Mouse (Mus musculus): Measurements from ENCODE around the gene Ipo9. TPM values are rescaled to one million over a fixed set of nuclear protein-coding genes. Genes with fewer than 3 reads are reported as not detected.
A peak's percentile ranks its signal among the peaks of the same experiment; 100 is the strongest.
"Not testable (repeated sequence)": the region's sequence is repeated elsewhere in the genome, so short reads cannot be mapped to it uniquely, and the experiment has no call there.

Ipo9 gene
- total RNA-seq, 1 experiment from 2014 or later, result 36.1 TPM

GRCm38 (mm10) chr1:135443506-135443905 is 13.2 kb upstream of the Ipo9 start:
- ATAC-seq (replicated peaks in 1 of 2; ENCODE audit: insufficient read depth in 1 of 2, low FRiP score in 2 of 2, low TSS enrichment in 1 of 2, low read depth in 1 of 2, poor library complexity in 2 of 2, severe bottlenecking in 2 of 2), result no peak

GRCm38 (mm10) chr1:135441861-135442260 is 11.6 kb upstream of the Ipo9 start:
- no peak for ATAC-seq (replicated peaks in 1 of 2; ENCODE audit: insufficient read depth in 1 of 2, low FRiP score in 2 of 2, low TSS enrichment in 1 of 2, low read depth in 1 of 2, poor library complexity in 2 of 2, severe bottlenecking in 2 of 2)

- no peak for ATAC-seq (replicated peaks in 1 of 2; ENCODE audit: insufficient read depth in 1 of 2, low FRiP score in 2 of 2, low TSS enrichment in 1 of 2, low read depth in 1 of 2, poor library complexity in 2 of 2, severe bottlenecking in 2 of 2)
Observed at GRCm38 (mm10) chr1:135440986-135441385, 10.7 kb upstream of the Ipo9 start.

GRCm38 (mm10) chr1:135438801-135439200 is 8.5 kb upstream of the Ipo9 start:
- ATAC-seq (replicated peaks in 1 of 2; ENCODE audit: insufficient read depth in 1 of 2, low FRiP score in 2 of 2, low TSS enrichment in 1 of 2, low read depth in 1 of 2, poor library complexity in 2 of 2, severe bottlenecking in 2 of 2), result no peak

GRCm38 (mm10) chr1:135435823-135436222 is 5.5 kb upstream of the Ipo9 start:
- ATAC-seq (replicated peaks in 1 of 2; ENCODE audit: insufficient read depth in 1 of 2, low FRiP score in 2 of 2, low TSS enrichment in 1 of 2, low read depth in 1 of 2, poor library complexity in 2 of 2, severe bottlenecking in 2 of 2), result no peak

- peak; percentile 19 to 43; a peak in 3 of 4 replicates for ATAC-seq (replicated peaks in 1 of 2; ENCODE audit: insufficient read depth in 1 of 2, low FRiP score in 2 of 2, low TSS enrichment in 1 of 2, low read depth in 1 of 2, poor library complexity in 2 of 2, severe bottlenecking in 2 of 2)
Observed at GRCm38 (mm10) chr1:135430669-135431017, 344 bp upstream of the Ipo9 start.

- no peak for ATAC-seq (replicated peaks in 1 of 2; ENCODE audit: insufficient read depth in 1 of 2, low FRiP score in 2 of 2, low TSS enrichment in 1 of 2, low read depth in 1 of 2, poor library complexity in 2 of 2, severe bottlenecking in 2 of 2)
Observed at GRCm38 (mm10) chr1:135427390-135427789, 2.9 kb downstream of the Ipo9 start.

GRCm38 (mm10) chr1:135426645-135427044 is 3.7 kb downstream of the Ipo9 start:
- no peak for ATAC-seq (replicated peaks in 1 of 2; ENCODE audit: insufficient read depth in 1 of 2, low FRiP score in 2 of 2, low TSS enrichment in 1 of 2, low read depth in 1 of 2, poor library complexity in 2 of 2, severe bottlenecking in 2 of 2)

- ATAC-seq (replicated peaks in 1 of 2; ENCODE audit: insufficient read depth in 1 of 2, low FRiP score in 2 of 2, low TSS enrichment in 1 of 2, low read depth in 1 of 2, poor library complexity in 2 of 2, severe bottlenecking in 2 of 2), result no peak
Observed at GRCm38 (mm10) chr1:135422772-135423171, 7.5 kb downstream of the Ipo9 start.

GRCm38 (mm10) chr1:135413996-135414395 is 16.3 kb downstream of the Ipo9 start:
- ATAC-seq (replicated peaks in 1 of 2; ENCODE audit: insufficient read depth in 1 of 2, low FRiP score in 2 of 2, low TSS enrichment in 1 of 2, low read depth in 1 of 2, poor library complexity in 2 of 2, severe bottlenecking in 2 of 2), result no peak

- no peak for ATAC-seq (replicated peaks in 1 of 2; ENCODE audit: insufficient read depth in 1 of 2, low FRiP score in 2 of 2, low TSS enrichment in 1 of 2, low read depth in 1 of 2, poor library complexity in 2 of 2, severe bottlenecking in 2 of 2)
Observed at GRCm38 (mm10) chr1:135412130-135412529, 18.2 kb downstream of the Ipo9 start.

GRCm38 (mm10) chr1:135410967-135411366 is 19.3 kb downstream of the Ipo9 start:
- peak; percentile 86 to 92 for ATAC-seq (replicated peaks in 1 of 2; ENCODE audit: insufficient read depth in 1 of 2, low FRiP score in 2 of 2, low TSS enrichment in 1 of 2, low read depth in 1 of 2, poor library complexity in 2 of 2, severe bottlenecking in 2 of 2)

- no peak for ATAC-seq (replicated peaks in 1 of 2; ENCODE audit: insufficient read depth in 1 of 2, low FRiP score in 2 of 2, low TSS enrichment in 1 of 2, low read depth in 1 of 2, poor library complexity in 2 of 2, severe bottlenecking in 2 of 2)
Observed at GRCm38 (mm10) chr1:135408973-135409372, 21.3 kb downstream of the Ipo9 start.

GRCm38 (mm10) chr1:135405356-135405755 is 24.9 kb downstream of the Ipo9 start:
- ATAC-seq (replicated peaks in 1 of 2; ENCODE audit: insufficient read depth in 1 of 2, low FRiP score in 2 of 2, low TSS enrichment in 1 of 2, low read depth in 1 of 2, poor library complexity in 2 of 2, severe bottlenecking in 2 of 2), result no peak

GRCm38 (mm10) chr1:135401452-135402110 is 28.7 kb downstream of the Ipo9 start:
- ATAC-seq (replicated peaks in 1 of 2; ENCODE audit: insufficient read depth in 1 of 2, low FRiP score in 2 of 2, low TSS enrichment in 1 of 2, low read depth in 1 of 2, poor library complexity in 2 of 2, severe bottlenecking in 2 of 2), result no peak

GRCm38 (mm10) chr1:135399466-135399865 is 30.8 kb downstream of the Ipo9 start:
- no peak for ATAC-seq (replicated peaks in 1 of 2; ENCODE audit: insufficient read depth in 1 of 2, low FRiP score in 2 of 2, low TSS enrichment in 1 of 2, low read depth in 1 of 2, poor library complexity in 2 of 2, severe bottlenecking in 2 of 2)

GRCm38 (mm10) chr1:135385161-135385560 is 45.1 kb downstream of the Ipo9 start:
- no peak for ATAC-seq (replicated peaks in 1 of 2; ENCODE audit: insufficient read depth in 1 of 2, low FRiP score in 2 of 2, low TSS enrichment in 1 of 2, low read depth in 1 of 2, poor library complexity in 2 of 2, severe bottlenecking in 2 of 2)

- ATAC-seq (replicated peaks in 1 of 2; ENCODE audit: insufficient read depth in 1 of 2, low FRiP score in 2 of 2, low TSS enrichment in 1 of 2, low read depth in 1 of 2, poor library complexity in 2 of 2, severe bottlenecking in 2 of 2), result no peak
Observed at GRCm38 (mm10) chr1:135384171-135384570, 46.1 kb downstream of the Ipo9 start.

- not testable (repeated sequence) for ATAC-seq (replicated peaks in 1 of 2; ENCODE audit: insufficient read depth in 1 of 2, low FRiP score in 2 of 2, low TSS enrichment in 1 of 2, low read depth in 1 of 2, poor library complexity in 2 of 2, severe bottlenecking in 2 of 2)
Observed at GRCm38 (mm10) chr1:135381560-135381959, 48.7 kb downstream of the Ipo9 start.

Data from hematopoietic stem cell, adult 5-6 weeks (primary cell).